Mouse (Mus musculus): ENCODE measurements at regions not wholly inside any gene's neighbourhood (a gene's known extent, or its start where the extent isn't known, plus 50 kb on each side); places are given as distances from the start of the nearest gene placed in this dataset.
"Not testable (repeated sequence)": the region's sequence is repeated elsewhere in the genome, so short reads cannot be mapped to it uniquely, and the experiment has no call there.

- peak in 1 of 2 experiments; percentile 30 for DNase-seq (ENCODE audit: low spot score in 2 of 2)
Observed at GRCm38 (mm10) chr11:31615107-31615811, 56.4 kb downstream of the Bod1 start.

- DNase-seq (ENCODE audit: low spot score in 2 of 2) = no peak
Observed at GRCm38 (mm10) chr11:31614394-31614713, 57.3 kb downstream of the Bod1 start.

GRCm38 (mm10) chr11:31613688-31614393 is 57.8 kb downstream of the Bod1 start:
- no peak for DNase-seq (ENCODE audit: low spot score in 2 of 2)

GRCm38 (mm10) chr11:31608458-31608857 is 63.2 kb downstream of the Bod1 start:
- no peak for DNase-seq (ENCODE audit: low spot score in 2 of 2)

GRCm38 (mm10) chr11:31601499-31601898 is 70.2 kb downstream of the Bod1 start:
- DNase-seq (ENCODE audit: low spot score in 2 of 2) = no peak

GRCm38 (mm10) chr11:31593604-31594003 is 78.1 kb downstream of the Bod1 start:
- no peak for DNase-seq (ENCODE audit: low spot score in 2 of 2)

GRCm38 (mm10) chr11:31592061-31592460 is 79.6 kb downstream of the Bod1 start:
- no peak for DNase-seq (ENCODE audit: low spot score in 2 of 2)

- DNase-seq (ENCODE audit: low spot score in 2 of 2) = no peak
Observed at GRCm38 (mm10) chr11:31591037-31591554, 80.6 kb downstream of the Bod1 start.

- DNase-seq (ENCODE audit: low spot score in 2 of 2) = no peak
Observed at GRCm38 (mm10) chr11:31574941-31575340, 96.7 kb downstream of the Bod1 start.

GRCm38 (mm10) chr11:31564742-31565510 is 106.8 kb downstream of the Bod1 start:
- DNase-seq (ENCODE audit: low spot score in 2 of 2) = no peak

GRCm38 (mm10) chr11:31563826-31564741 is 107.6 kb downstream of the Bod1 start:
- no peak for DNase-seq (ENCODE audit: low spot score in 2 of 2)

GRCm38 (mm10) chr11:31562954-31563353 is 108.7 kb downstream of the Bod1 start:
- no peak for DNase-seq (ENCODE audit: low spot score in 2 of 2)

GRCm38 (mm10) chr11:31560775-31561174 is 110.9 kb downstream of the Bod1 start:
- DNase-seq (ENCODE audit: low spot score in 2 of 2) = no peak

- no peak for DNase-seq (ENCODE audit: low spot score in 2 of 2)
Observed at GRCm38 (mm10) chr11:31555042-31555441, 116.6 kb downstream of the Bod1 start.

- no peak for DNase-seq (ENCODE audit: low spot score in 2 of 2)
Observed at GRCm38 (mm10) chr11:31551614-31552271, 119.9 kb downstream of the Bod1 start.

GRCm38 (mm10) chr11:31550747-31551613 is 120.7 kb downstream of the Bod1 start:
- no peak for DNase-seq (ENCODE audit: low spot score in 2 of 2)

- DNase-seq (ENCODE audit: low spot score in 2 of 2) = not testable (repeated sequence)
Observed at GRCm38 (mm10) chr11:31545514-31545913, 126.2 kb downstream of the Bod1 start.

GRCm38 (mm10) chr11:31542635-31543219 is 129.0 kb downstream of the Bod1 start:
- DNase-seq (ENCODE audit: low spot score in 2 of 2) = no peak

- DNase-seq (ENCODE audit: low spot score in 2 of 2) = no peak
Observed at GRCm38 (mm10) chr11:31541425-31541824, 130.3 kb downstream of the Bod1 start.
